Mouse (Mus musculus) thymus, postnatal 36 days (tissue): Measurements from ENCODE around the gene Card6.

ENCODE experiments used
- DNase-seq, 2 experiments: peaks; one replicate each; pipeline ENCODE4 v3.0.0; 2022; ENCODE audit warnings: mixed read lengths in 2 of 2

The Card6 gene

DNA sequence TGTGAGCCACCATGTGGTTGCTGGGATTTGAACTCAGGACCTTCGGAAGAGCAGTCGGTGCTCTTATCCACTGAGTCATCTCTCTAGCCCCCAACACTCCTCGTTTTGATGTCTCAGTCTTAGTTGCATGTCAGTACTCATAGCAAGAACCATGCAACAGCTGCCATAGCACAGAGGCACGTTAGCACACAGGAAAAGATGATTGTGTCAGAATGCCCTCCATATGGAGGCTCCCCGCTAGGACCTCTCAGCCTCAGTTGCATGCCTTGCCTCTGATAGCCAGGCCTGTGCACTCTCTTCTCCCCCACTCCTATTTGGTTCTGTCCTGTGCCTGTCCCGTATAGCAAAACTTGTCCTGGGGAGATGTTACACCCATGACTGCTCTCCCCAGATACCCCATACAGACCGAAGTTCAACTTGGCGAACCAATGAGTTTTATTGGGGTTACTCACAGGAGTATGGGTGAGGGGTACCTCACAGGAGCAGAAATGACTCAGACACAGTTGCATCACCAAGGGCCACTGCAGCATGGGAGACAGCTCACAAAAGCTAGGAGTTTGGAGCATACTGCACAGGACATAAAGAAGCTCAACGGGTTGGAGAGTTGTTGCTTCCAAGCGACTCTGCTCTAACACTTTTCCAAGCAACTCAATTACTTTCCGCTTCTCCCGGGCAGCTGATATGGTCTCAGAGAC is 20.9 kb upstream of the Card6 start:
- no peak for DNase-seq

DNA sequence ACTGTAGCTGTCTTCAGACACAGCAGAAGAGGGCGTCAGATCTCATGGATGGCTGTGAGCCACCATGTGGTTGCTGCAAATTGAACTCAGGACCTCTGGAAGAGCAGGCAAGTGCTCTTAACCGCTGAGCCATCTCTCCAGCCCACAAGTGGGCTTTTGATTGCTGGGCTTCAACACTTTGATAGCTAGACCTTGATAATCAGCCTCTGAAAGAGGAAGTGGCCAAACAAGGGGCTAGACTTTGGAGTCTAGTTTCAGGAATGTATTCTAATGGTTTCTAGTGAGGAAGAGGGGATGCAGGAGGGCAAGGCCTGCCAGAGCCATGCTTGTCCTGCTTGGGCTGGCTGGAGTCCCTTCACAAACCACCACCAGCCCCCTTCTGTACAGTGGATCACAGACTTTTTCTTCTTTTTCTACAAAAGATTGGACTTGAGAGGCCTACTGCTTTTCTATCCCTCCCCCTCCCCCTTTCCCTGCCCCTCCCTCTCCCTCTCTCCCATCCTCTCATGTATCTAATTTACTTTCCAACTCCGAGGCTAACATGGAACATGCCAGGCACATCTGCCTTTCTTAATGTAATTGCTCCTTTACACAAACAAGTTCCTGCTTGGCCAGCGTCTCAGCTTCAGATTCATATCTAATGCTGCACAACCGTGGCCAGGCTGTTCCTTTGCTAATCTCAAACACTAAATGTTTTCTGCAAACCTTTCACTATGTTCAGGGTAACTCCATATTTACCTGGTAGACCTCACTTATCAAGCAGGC is 20.0 kb upstream of the Card6 start:
- DNase-seq: no peak

DNA sequence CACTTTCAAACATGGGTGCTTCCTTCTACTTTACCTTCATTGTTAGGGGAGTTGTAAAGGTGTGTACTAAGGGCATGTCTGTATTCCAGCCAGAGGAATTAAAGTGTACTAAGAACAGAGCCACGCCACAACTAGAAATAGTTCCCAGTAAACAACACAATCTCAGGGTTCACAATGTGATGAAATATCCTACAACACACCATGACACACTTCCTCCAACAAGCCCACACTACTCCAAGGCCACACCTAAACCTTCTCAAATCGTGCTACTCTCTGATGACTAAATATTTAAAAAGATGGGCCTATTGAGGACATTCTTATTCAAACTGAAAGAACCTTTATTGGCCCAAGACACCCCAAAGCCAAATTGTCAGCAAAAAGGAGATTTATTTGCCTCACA is 19.1 kb upstream of the Card6 start:
- no peak for DNase-seq

DNA sequence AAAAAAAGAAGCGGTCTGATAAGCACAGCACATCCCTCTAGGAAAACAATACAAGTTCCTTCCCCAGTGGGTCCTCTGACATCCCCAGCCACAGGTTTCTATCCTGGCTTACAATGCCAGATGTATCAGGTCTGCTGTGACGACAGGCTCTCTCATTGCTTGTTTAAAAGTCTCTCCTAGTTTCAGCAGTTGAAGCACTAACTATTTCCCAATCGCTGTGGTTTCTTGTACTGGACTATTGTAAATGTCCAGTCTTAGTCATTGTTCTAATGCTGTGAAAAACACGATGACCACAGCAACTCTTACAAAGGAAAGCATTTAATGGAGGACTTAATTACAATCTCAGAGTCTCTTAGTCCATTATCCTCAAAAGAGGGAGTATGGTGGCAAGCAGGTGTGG is 18.1 kb upstream of the Card6 start:
- DNase-seq: no peak

DNA sequence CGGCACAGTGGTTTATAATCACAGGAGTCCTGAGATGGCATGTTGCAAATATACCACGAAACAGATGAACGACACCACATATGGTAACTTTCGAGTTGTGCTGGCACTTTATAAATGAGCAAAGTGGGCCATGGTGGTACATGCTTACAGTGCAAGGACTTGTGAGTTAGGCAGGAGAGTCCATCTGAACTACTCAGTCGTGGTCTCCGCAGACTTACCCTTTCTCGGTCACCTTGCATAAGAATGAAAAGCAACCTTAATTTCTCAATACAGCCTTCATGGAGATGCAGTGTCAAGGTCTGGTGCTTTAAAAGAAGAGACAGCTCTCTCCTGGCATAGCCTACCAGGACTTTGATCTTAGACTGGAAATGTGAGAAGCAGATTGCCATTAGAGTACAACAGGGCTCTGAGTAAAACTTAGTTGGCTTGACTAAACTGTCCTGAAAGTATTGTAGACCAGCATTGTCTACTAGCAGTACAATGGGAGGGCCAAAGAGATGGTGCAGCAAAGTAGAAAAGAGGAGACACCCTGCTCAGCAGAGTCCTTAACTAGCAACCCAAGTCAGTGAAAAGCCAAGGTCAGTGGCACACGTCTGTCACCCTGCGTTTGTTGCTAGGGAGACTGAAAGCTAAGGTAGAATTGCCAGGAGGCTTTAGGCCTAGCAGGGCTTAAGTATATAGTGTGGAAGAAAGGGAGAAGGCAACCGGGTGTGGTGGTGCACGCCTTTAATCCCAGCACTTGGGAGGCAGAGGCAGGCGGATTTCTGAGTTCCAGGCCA is 13.4 kb upstream of the Card6 start:
- DNase-seq: no peak

DNA sequence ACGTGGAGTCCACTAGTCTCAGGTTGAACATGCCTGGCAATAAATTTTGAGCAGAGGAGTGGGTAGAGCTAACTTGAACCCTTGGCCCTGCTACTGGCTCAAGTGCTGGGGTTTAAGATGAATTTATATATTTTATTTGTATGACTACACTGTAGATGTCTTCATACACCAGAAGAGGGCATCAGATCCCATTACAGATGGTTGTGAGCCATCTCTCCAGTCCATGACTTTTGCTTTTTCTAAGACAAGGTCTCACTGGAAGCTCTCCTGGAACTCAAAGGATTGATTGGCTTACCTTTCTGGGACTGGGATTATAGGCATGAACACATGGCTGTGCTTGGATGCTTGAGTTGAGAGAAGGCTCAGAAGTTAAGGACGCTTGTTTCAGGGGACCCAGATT is 11.4 kb upstream of the Card6 start:
- DNase-seq: no peak

DNA sequence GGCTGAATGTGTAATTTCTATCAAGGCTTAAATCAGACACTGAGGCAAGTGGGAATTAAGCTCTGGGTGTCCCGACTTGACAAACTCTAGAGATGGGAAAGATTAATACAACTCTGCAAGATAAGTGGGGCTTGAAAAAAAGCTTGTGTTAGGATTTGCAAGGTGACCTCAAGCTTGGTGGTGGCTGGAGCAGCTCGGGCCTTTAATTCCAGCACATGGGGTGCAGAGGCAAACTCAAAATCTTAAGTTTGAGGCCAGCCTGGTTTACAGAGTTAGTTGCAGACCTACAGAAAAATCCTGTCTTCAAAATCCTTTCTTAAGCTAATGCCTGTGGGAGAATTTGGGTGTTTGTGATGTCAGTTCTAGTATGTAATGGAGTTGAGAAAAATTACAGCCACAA is 10.9 kb upstream of the Card6 start:
- DNase-seq: no peak

DNA sequence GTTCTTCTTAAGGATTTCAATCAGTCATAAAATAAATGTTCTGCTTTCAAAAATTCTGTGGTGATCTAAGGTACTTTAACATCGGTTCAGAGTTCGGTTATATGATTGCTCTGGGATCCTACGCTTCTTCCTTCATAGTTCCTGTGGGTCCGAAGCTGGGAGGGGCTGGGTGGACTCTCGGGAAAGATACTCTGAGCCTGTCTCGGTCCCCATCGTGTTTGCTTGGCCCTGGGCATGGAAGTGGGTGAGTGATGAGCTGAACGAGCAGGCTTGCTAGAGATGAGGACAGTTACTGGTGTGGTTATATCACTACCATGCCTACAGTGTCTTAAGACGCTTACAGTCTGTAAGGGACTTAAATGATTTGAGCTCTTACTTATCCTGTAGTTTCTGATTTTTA is 10.3 kb upstream of the Card6 start:
- no peak for DNase-seq

DNA sequence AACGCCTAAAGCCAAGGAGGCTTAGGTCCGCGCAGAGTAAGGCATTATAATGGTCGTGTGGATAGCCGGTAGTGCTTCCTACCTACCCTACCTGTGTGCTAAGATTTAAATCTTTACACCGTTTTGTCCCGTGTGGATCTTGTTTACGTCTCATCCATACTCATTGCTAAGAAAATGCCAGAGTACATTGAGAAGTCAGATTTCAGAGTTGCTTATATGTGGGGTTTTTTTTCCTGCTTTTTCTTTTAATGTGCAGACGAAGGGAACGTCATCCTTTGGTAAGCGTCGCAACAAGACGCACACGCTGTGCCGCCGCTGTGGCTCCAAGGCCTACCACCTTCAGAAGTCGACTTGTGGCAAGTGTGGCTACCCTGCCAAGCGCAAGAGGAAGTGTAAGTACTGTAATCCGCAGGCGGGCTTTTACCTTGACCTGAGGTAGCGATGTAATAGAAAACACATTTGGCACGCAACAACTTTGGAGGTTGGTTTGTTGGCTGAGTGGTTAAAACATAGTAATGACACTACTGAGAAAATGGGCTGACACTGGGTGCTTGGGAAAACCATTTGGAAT is 8.8 kb upstream of the Card6 start:
- DNase-seq: peak; percentile 18 to 23

DNA sequence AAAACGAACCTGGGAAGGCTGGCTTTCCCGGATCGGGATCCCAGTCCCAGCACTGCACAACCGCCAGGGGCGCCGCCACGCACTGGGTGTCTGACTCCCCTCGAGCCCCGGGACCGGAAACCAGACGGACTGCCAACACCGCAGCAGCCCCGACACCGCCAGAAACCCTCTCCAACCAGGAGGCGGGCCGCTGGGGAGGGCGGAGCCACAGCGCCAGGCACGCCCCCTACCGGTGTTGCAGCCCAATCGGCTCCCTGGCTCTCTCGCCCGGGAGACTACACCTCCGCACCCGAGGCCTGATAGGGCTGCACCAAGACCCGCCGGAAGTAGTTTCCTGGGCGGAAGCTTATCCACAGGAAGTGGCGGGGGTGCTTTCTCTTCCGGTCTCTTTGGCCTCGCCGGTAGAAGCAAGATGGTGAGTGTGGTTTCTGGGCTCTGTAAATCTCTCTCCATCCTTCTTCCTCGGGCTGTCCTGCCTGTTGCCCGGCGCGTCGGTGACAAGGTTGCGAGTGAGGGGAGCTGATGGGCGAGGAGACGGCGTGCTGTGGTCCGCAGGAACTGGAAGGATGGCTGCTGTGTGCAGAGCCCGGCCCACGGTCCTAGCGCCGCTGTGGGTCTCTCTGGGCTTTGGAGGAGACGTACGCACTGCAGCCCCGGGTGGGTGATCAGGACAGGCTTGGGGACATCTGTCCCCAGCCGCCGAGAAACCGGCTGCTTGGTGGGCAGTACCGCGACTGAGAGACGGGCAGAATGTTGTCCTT is 8.1 kb upstream of the Card6 start, which contains the start of gene Rpl37:
TSS of gene Rpl37 (plus strand) at position 376 of the 761 bp plus-strand sequence.
- peak; percentile 97 to 98 for DNase-seq

DNA sequence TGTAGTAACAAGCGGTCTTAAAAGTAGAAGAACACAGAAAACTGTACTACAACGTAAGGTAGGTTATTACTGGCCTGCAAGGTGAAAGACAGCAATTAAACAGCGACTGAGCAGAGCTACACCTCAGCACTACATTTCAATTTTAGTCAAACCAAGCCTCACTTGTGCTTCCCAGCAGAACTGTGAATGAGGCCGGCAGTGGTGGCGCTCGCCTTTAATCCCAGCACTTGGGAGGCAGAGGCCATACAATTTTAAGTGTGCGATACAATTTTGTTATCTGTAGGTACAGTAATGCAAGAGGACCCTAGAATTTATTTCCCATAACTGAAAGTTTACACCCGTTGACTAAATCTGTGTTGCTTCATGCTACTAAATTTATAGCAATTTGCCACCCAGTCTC is 6.8 kb upstream of the Card6 start:
- DNase-seq: no peak

DNA sequence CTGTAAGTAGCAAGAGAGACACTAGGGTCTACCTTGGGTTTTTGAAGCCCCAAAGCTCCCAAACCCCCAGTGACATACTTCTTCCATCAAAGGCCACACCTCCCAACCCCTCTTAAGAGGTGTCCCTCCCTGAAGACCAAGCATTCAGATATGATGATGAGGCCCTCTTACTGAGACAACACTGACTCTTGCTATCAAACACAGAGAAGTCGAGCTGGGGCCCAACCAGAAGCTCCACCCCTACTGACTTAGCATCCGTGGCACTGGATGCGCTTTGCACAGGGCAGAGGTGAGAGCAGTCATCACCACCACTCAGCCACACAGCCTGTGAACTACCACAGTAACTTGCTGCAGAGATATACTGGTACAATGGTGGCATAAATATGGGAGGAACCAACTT is 4.3 kb upstream of the Card6 start:
- DNase-seq: no peak

DNA sequence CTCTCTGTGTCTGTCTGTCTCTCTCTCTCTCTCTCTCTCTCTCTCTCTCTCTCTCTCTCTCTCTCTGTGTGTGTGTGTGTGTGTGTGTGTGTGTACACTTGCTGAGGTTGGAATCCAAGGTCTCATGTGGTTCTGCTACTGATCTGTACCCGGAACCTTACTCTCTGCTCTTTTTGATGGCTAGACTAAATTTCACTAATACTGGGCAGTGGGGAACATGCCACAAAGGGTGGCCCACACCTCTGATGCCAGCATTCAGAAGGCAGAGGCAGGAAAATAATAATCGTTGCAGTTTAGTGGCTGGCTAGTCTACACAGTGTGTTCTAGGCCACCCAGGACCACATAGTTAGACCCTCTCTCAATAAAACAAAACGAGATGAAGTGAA is 309 bp upstream of the Card6 start:
- DNase-seq: no peak

DNA sequence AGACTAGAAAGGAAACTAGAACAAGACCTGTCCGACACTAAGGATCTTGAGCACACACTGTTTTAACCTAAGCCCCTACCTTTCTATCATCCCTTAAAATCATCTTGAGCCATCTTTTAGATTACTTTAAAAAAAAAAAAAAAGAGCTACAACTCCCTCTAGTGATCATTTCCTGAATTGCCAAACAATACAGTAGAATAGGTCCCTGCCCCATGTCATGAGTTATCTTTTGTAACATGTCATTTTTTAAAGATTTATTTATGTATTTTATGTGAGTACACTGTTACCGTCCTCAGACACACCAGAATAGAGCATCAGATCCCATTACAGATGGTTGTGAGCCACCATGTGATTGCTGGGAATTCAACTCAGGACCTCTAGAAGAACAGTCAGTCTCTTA is 2.0 kb downstream of the Card6 start:
- no peak for DNase-seq

DNA sequence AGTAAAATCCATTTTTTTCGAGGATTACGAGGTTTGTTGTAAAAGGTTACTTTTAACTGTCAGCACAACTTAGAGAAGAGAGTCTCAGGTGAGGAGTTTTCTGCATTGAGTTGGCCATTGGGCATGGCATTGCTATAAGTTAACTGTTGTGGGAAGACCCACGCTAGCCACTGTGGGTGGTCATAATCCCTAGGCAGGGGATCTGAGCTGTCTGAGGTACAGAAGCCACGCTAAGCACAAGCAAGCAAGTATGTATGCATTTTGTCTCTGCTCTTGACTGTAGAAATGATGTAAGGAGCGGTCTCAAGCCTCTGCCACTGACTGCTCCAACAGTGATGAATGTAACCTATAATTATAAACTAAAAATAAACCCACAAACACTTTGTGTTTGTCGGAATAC is 2.4 kb downstream of the Card6 start:
- no peak for DNase-seq

DNA sequence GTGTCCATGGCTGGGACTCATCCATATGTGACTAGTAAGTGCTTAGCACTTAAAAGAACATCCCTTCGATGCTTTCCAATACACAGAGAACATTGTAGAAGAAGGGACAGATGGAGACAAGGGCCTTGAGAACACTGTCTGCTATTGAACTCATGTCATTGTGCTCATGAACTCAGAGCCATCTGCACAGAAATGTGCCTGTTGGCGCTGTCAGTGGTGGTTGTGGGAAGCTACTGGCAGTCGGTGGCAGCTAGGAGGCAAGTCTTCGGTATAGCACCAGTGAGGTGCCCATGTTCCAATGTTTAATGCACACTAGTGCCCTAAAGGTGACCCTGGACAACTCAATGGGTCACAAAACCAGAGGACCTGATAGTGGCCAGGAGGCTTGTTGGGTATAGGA is 6.0 kb downstream of the Card6 start:
- no peak for DNase-seq

DNA sequence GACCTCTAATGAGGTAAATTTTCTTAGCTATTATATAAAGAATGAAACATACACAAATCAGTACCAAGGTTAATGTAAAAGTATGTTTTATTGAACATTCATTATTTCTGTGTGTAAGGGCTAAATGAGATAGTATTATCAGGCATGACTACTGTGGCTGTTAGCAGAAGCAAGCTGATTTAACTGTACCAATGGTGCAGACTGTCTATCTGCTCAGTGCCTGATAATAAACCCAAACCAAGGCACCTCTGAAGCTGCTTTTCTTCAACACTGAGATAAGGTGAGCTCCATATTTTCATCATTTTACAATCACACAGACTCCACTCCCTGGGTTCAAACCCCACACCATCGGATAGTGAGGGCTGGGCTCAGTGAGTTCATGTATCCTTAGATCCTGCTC is 11.0 kb downstream of the Card6 start:
- no peak for DNase-seq

DNA sequence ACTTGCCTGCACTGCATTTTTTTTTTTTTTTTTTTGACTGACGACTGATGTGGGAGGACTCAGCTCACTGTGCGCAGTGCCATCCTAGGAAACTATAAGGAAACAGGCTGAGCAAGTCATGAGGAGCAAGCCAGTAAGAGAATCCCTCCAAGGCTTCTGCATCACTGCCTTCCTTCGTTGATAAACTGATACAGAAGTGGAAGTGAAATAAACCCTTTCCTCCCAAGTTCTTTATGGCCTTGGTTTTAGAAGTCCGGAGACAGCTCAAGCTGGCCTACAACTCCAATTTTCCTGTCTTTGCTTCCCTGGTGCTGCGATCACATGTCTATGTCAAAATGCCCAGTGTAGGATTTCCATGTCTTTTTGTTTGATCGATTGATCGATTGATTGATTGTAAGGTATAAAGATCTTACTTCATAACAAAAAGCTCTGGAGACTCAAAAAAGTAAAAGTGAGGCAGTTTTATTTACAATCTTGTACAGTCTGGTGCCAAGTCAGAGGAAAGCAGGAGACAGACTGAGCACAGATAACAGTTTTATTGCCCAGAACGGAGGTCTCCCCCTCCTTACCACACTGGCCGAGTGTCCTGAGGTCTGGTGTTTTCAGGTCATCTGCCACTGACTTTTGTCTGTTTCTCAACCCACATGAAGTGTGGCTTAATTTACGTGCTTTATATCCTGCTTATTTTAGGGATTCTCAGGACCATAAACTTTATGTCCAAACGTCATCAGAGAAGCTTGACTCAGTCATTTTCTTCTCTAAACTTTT is 12.6 kb downstream of the Card6 start:
- no peak for DNase-seq

DNA sequence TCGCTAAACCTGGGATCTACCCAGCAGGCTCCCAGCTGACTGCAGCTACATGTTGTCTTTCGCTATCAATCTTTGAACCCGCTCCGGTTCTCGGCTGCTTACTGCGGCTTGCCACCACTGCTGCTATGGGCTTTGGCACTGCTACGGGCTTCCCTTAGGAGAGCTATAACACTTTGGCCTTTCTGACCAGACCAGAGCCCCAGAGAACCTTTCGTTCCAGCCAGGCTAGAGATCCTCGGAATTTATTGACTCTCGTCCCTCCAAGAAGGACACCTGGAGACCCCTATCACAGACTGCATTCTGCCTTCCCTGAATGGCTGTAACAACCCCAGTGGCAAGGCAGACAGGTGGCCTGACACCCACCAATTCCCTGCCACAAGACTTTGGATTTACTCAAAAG is 18.2 kb downstream of the Card6 start:
- DNase-seq: no peak

DNA sequence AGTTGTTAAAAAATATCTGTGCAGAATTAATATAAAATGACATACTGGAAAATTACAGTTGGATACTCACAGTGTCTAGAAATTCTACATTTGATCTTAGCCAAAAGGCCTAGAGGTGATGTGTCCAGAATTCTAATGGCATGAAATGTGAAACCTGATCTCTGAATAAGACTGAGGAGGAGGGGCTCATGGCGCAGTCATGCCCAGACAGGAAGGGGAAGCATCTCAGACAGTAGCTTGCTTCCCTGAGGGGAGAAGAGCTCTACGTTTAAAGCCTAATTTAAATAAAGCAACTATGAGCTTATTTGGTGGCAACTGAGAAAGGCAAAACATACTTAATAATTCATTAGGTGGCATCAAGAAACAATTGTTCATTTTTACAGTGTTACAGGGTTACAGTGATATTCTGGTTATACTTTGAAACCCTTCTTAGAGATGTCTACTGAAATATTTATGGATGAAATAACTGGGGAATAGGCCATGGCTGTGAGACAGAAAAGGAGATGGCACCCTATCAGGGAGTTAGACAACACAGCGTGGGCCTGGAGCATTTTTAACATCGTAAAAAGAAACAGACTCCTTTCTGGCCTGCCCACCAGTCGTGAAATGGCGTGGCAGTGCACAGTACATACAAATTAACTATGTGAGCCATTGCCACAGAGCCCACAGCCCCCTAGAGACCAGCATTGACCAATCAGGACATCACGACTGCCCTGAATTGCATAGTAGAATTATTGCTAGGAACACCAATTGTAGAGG is 19.3 kb downstream of the Card6 start:
- DNase-seq: no peak

DNA sequence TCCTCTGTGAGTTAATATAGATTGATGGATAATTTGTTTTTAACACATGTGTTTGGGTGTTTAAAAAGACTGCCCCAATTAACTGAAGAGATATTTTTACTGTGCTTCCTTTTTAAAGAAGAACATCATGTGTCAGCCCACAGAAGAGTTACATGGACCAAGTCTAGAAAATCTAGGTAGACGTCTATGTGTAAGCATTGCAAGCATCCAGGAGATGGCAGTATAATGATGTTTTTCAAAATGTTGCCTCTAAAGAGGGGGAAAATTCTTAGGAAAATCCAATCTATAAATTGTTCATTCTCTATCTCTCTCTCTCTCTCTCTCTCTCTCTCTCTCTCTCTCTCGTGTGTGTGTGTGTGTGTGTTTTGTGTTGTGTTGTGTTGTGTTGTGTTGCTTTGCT is 22.2 kb downstream of the Card6 start:
- DNase-seq: no peak
